Comparison of ENCODE assay signal across 7 mouse cellular contexts in the genomic region with DNA sequence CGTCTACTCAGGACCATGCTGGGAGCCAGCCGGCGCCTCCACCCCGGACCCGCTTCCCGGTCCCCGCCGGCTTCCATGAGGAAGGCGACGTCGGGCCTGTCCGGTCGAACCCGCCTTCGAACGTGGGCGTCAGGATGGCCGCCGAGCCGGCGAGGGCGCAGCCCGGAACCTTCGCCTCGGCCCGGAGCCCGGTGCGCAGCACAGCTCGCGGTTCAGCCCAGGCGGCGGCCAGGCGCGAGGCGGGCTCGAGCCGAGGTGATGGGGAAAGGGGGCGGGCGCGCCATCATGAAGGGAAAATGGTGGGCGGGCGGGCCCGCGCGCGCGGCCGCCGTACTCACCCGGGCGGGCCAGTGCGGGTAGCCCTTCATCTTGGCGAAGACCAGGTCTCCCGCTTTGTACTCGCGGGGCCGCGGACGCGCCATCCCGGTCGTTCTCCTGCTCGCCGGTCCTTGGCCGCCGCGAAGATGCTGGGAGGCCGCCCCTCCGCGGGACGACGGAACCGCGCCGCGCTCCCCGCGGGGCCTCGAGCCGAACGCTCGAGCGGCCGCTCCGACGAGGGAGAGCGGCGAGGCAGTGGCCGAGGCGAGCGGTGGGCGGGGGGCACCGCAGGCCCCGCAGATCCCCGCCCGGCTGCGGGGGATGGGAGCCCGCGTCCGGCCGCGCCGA. TPM values are rescaled to one million over a fixed set of nuclear protein-coding genes. Genes with fewer than 3 reads are reported as not detected.
DNase-seq lines count a peak whose midpoint lies in the region; ATAC-seq and TF ChIP-seq lines count a peak whose summit lies in the region.

No protein-coding gene starts in this region.

- TF ChIP-seq POLR2A in cortical plate, adult 2 months (IDR thresholded peaks at IDR 0.05; ENCODE audit: extremely low read depth, insufficient read depth, low read length) = no peak

- no peak for TF ChIP-seq CTCF in cortical plate, adult 2 months (IDR thresholded peaks at IDR 0.05; ENCODE audit: extremely low read depth, insufficient read depth, low read length)

- peak; percentile 23 for DNase-seq in adrenal gland, adult 8-10 months
- DNase-seq in gastrocnemius, postnatal 25 days = peak; percentile 65
- DNase-seq in left cerebral cortex, postnatal 14 days (ENCODE audit: low spot score in 2 of 2) = peak; percentile 62 to 71
- peak; percentile 77 for DNase-seq in right cerebral cortex, postnatal 25 days

- ATAC-seq in inflammation-experienced regulatory T-cells, adult 6 months = peak; percentile 45
- peak; percentile 25; the same call in 1 of the 2 replicates for ATAC-seq in megakaryocyte-erythroid progenitor cell, adult 5-6 weeks (replicated peaks; ENCODE audit: low FRiP score, low TSS enrichment, poor library complexity, severe bottlenecking)

- peak overlapping the region; percentile 100 for H3K27ac ChIP-seq in cortical plate, adult 2 months (ENCODE audit: insufficient read depth, low read length)

- peak overlapping the region; percentile 89 for H3K4me3 ChIP-seq in cortical plate, adult 2 months (ENCODE audit: insufficient read depth, low read length)

- peaks cover 5% of the 10 kb centered on the region; the same call in 1 of the 2 replicates for H3K4me1 ChIP-seq in cortical plate, adult 2 months (ENCODE audit: control insufficient read depth, insufficient read depth, low read length)

- intact Hi-C loops in left cerebral cortex, postnatal 14 days (cut with DNase I) = loop anchor here (5.0 to 10.0 kb wide), 3 partner anchors 56 to 146 kb away; a partner anchor contains a TSS

RNA-seq across cellular contexts. Expression of a gene that starts 0.5 kb away (rescaled TPM):
- total RNA-seq in adrenal gland, adult 8-10 months (2022) = 10 to 100 TPM in 3 of 4 experiments, 1 to 10 TPM in 1; 9.9 to 18.2 (median 13.2) TPM
- 40.4 and 40.9 TPM in 2 replicates for polyA plus RNA-seq in cortical plate, adult 2 months (2012; rRNA removed)
- total RNA-seq in gastrocnemius, postnatal 25 days (2021) = 1 to 10 TPM; 2.3 TPM
- 10 to 100 TPM in 2 of 3 experiments, 1 to 10 TPM in 1; 6.9 to 10.4 (median 10.1) TPM for polyA plus RNA-seq in inflammation-experienced regulatory T-cells, adult 6 months (2017; shearing (Covaris generic))
- 10 to 100 TPM; 68.7 to 72.5 TPM for total RNA-seq in left cerebral cortex, postnatal 14 days (2021)
- total RNA-seq in megakaryocyte-erythroid progenitor cell, adult 5-6 weeks (2014; fragmentation: Nextera tagmentation) = 0.32 and 0.76 TPM in 2 replicates
- total RNA-seq in megakaryocyte-erythroid progenitor cell, adult 5-6 weeks (2017) = 0.56 and 3.6 TPM in 2 replicates

RNA-seq across cellular contexts. Expression of a gene that starts 58.4 kb away (rescaled TPM):
- under 1 TPM; 0.09 to 0.73 (median 0.50) TPM for total RNA-seq in adrenal gland, adult 8-10 months (2022)
- not detected in 2 replicates for polyA plus RNA-seq in cortical plate, adult 2 months (2012; rRNA removed)
- total RNA-seq in gastrocnemius, postnatal 25 days (2021) = under 1 TPM in 1 of 2 experiments, not detected in 1; 0.05 TPM
- not detected for polyA plus RNA-seq in inflammation-experienced regulatory T-cells, adult 6 months (2017; shearing (Covaris generic))
- total RNA-seq in left cerebral cortex, postnatal 14 days (2021) = not detected
- not detected in 2 replicates for total RNA-seq in megakaryocyte-erythroid progenitor cell, adult 5-6 weeks (2014; fragmentation: Nextera tagmentation)
- total RNA-seq in megakaryocyte-erythroid progenitor cell, adult 5-6 weeks (2017) = not detected in 2 replicates

Comparison
In these comparisons a context has a peak if more than half of its experiments do, and no peak if none do; other contexts are left out.
1. Peak in every context shown above with its lines: DNase-seq, ATAC-seq, H3K4me3 ChIP-seq and H3K27ac ChIP-seq.
2. DNase-seq: peak in every context shown above with its lines; median percentile 77 in right cerebral cortex, postnatal 25 days; 66 in left cerebral cortex, postnatal 14 days; 65 in gastrocnemius, postnatal 25 days; 23 in adrenal gland, adult 8-10 months.